Mouse (Mus musculus): ENCODE measurements at regions not wholly inside any gene's neighbourhood (a gene's known extent, or its start where the extent isn't known, plus 50 kb on each side); places are given as distances from the start of the nearest gene placed in this dataset.
A peak's percentile ranks its signal among the peaks of the same experiment; 100 is the strongest.
"Not testable (repeated sequence)": the region's sequence is repeated elsewhere in the genome, so short reads cannot be mapped to it uniquely, and the experiment has no call there.

- no peak for DNase-seq
Observed at GRCm38 (mm10) chr3:21942912-21943311, 133.5 kb upstream of the Tbl1xr1 start.

DNA sequence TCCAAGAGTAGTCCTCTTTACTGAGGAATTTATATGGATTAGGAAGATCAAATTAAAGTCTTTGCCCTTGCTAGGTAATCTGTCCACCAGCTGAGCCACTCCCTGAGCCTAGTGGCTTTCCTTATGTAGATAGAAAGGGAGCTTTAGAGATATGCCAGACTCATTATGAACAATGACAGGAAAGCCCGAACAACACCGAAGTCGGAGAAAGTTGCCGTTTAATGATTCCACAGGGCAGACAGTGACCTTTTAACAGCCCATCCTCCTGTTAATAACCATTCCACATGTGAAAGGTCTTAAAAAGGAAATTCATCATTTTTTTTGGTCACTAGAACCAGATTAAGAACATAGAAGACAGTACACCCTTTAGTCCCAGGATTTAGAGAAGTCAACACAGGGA, 130.7 kb upstream of the Tbl1xr1 start:
- DNase-seq, result no peak

- DNase-seq, result no peak
Observed at GRCm38 (mm10) chr3:21947320-21948073, 129.0 kb upstream of the Tbl1xr1 start.

- no peak for DNase-seq
Observed at GRCm38 (mm10) chr3:21948074-21948659, 128.3 kb upstream of the Tbl1xr1 start.

GRCm38 (mm10) chr3:21949459-21949858, 127.0 kb upstream of the Tbl1xr1 start:
- no peak for DNase-seq

DNA sequence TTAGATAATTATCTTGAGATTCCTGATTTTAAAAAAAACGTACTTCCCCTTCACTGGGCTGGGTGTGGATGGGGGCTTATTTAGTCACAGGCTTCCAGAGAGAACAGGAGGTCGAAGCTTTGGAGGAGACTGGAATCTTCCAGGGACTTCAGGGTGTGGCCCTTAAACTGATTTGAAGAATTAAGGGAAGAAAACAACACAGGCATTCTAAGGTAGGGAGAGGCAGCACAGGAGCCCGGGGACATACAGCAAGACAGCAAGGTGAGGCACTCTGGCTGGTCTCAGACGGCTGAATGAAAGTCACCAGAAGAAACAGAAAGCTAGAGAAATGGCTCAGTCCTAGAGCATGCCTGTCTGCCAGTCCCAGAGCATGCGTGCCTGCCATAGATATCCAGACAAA, 125.9 kb upstream of the Tbl1xr1 start:
- DNase-seq, result no peak

DNA sequence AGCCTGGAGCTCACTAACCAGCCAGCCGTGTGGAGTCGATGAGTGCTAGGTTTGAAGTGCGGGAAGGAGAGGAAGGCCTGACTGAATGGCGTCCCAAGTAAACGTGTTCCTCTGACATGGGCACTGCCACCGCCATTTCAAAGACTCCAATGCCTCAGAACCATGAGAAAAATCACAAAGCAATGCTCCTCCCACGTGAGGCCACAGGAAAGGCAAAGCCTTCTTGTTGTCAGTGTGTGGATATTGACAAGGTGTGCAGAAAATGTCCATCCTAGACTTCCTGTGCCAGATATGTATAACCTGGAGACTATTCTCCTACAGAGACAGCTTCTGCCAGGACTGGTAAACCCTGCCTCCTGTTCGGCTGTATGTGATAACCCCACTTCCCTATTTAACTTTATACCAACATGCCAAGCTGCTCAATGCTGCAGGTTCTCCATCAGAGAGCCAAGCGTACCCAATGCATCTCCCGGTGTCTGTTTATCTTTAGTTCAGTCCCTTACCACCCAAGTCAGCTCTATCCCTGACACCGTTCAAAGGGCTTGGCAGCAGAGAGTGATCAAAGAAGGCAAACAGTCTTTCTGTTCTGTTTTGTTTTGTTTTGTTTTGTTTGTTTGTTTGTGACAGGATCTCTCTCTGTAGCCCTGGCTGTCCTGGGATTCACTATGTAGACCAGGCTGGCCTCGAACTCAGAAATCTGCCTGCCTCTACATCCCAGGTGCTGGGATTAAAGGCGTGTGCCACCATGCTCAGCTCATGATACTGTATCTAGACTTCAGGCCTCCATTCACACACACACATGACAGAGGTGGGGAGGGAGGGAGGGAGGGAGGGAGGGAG, 124.8 kb upstream of the Tbl1xr1 start:
- DNase-seq, result no peak

- peak in 1 of 2 experiments; percentile 33 for DNase-seq
Observed at GRCm38 (mm10) chr3:21952695-21953415, 123.6 kb upstream of the Tbl1xr1 start.

GRCm38 (mm10) chr3:21953416-21953810, 123.0 kb upstream of the Tbl1xr1 start:
- no peak for DNase-seq

DNA sequence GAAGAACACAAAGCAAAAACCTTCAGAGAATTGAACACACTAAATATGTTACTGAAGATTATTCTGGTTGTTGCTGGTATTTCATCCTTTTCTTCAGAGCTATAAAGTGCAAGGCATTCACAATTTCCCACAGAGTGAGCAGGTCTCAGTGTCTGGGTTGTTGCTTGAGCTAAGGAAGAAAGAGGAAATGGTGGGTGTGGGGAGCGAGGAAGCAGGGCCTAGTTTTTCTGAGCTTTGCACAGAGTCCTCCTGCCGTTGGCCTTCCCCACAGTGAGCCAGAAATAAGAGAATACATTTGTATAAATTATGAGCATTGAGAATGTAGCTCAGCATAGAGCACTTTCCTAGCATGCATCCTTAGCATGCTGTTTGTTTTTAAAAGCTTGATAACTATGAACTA, 120.8 kb upstream of the Tbl1xr1 start:
- no peak for DNase-seq

- not testable (repeated sequence) for DNase-seq
Observed at GRCm38 (mm10) chr3:21957105-21957504, 119.3 kb upstream of the Tbl1xr1 start.

DNA sequence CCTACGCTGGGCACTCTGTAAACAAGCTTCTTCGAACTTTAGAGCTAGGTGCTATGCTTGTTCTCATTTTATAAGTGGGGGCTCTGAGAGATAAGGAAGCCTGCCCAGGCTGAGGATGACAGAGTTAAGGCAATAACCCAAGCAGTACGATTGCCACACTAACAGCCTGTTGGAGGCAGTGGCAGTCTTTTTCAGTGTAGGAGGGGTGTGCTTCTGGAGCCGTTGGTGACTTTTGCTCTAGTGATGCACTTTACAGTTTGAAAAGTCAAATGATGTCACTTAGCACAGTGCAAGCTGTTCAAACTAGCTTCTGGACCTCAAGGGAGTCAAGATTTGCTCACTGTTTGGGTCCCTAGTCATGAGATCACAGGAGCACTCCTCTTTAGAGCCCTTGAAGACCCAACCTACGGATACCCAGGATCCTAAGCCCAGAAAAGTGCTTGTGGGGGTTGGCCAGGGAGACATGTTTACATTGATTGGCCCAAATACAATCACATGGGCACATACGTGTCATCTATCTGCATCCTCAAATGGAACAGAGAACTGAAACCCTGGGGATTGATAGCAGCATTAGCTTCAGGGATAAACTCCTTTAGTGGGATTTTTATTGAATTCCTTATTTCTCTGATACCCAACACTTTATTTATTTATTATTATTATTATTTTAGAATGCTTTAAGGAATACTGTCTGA, 117.7 kb upstream of the Tbl1xr1 start:
- no peak for DNase-seq

GRCm38 (mm10) chr3:21961091-21961490, 115.4 kb upstream of the Tbl1xr1 start:
- no peak for DNase-seq

- no peak for DNase-seq
Observed at GRCm38 (mm10) chr3:21961746-21962145, 114.7 kb upstream of the Tbl1xr1 start.

DNA sequence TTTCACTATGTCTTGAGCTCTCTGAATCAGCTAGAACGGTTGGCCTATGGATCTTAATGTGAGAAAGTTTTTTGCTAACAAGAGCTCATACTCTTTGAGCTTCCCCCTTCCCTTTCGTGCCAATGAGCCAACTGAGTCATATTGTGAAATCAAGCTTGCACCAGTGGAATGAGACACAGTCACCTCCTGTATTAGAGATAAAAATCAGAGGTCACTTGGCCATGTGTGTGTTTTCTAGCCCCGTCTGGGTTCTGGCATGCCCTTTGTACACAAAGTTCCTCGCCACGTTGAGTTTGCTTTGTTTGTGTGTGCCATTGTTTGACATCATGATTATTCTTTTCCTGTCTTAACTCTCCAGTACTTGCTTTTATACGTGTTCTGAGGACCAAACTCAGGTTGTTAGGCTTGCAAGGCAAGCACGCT, 114.1 kb upstream of the Tbl1xr1 start:
- no peak for DNase-seq

GRCm38 (mm10) chr3:21962921-21963732, 113.3 kb upstream of the Tbl1xr1 start:
- no peak for DNase-seq

DNA sequence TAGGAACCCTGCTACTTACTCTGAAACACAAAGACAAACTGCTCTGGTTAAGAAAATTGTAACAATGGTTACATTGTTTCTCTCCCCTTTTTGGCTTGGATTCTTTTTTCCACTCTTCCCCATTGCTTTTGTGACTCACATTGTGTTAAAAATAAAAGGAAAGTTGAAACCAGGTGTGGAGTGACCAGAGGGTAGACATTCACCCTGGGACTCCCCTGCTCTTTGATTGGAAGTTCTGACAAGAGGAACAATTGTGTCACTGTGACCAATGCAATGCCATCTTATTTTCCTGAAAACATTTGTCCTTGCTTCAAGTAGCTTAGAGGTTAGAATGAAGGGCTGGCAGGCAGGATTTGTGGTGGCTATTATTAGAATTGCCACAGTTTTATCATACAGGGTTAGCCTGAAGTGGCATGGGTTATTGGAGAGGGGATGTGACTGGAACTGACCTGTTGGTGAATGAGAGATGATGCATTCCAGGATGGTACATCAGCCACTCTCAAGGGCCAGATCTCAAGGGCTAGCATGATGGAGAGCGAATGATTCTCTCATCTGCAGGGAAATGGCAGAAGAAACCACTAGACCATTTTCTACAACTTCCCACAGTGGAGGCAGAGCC, 112.6 kb upstream of the Tbl1xr1 start:
- DNase-seq, result no peak

DNA sequence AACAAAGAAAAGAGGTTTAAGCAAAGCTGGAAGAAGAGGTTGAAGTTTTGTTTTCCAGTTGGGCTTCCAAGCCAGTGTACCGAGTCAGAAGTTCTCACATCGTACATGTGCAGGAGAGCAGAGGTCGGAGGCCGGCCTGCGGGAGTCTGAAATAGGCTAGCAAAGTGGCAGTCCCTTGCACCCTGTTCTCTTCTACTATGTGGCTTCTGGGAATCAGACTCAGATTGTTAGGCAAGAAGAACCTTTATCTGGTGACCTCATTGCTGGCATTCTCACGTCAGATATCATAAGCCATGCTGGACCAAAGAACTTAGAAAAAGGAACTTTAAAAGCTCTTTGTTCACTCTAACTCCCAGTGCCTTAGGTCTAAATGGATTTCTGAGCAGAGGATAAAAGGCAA, 112.0 kb upstream of the Tbl1xr1 start:
- DNase-seq, result no peak

DNA sequence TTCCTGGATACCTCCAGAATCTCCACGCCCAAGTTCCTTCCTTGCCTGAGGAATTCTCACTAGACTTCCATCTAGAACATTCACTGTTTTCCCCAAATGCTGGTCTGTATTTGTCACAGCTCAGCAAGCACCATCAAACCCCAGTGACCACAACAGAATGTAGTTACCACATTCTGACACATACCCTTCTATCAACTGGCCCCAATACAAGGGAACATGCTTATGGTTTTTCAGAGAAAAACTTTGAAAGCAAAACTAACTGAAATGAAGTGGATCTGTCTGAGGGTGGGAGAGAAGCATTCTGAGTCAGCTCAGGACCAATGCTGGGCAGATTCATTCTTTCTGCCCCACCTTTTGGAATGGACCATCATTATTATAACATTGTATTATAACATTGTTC, 110.9 kb upstream of the Tbl1xr1 start:
- no peak for DNase-seq

DNA sequence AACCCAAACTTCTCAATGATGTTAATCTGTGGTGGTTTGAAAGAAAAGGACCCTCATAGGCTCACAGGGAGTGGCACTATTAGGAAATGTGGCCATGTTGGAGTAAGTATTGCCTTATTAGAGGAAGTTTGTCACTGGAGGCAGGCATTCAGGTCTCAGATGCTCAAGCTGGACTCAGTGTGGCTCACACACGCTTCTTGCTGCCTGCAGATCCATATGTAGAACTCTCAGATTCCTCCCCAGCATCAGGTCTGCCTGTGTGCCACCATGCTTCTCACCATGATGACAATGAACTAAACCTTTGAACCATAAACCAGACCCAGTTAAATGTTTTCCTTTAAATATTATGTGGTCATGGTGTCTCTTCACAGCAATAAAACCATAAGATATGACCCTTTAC, 104.7 kb upstream of the Tbl1xr1 start:
- no peak for DNase-seq

GRCm38 (mm10) chr3:21973153-21973552, 103.3 kb upstream of the Tbl1xr1 start:
- DNase-seq, result no peak
